Mouse (Mus musculus) heart, embryonic 16.5 days (tissue): Measurements from ENCODE around the gene Acadl. TPM values are rescaled to one million over a fixed set of nuclear protein-coding genes. Genes with fewer than 3 reads are reported as not detected.

Source experiments
- ATAC-seq: fragments of 200-750 bp; cut with Nextera tagmentation; replicated peaks from 2 replicates; pipeline ENCODE4 v1.8.0; 2017; ENCODE audit warnings: moderate number of reproducible peaks; ENCODE audit not compliant: insufficient read depth, low FRiP score; ENCODE audit errors: extremely low read depth
- H3K27ac ChIP-seq: fragments of 300-500 bp; sonication (generic); 2 replicates; pipeline ENCODE4 v1.5.1; 2014; ENCODE audit warnings: mild to moderate bottlenecking, low read length, control low read depth, moderate library complexity
- H3K27me3 ChIP-seq: fragments of 300-500 bp; sonication (generic); 2 replicates; pipeline ENCODE4 v1.6.1; 2014; ENCODE audit warnings: low read length, mixed read lengths; ENCODE audit not compliant: control insufficient read depth, insufficient read depth
- H3K36me3 ChIP-seq: fragments of 300-500 bp; sonication (generic); 2 replicates; pipeline ENCODE4 v1.6.1; 2014; ENCODE audit not compliant: control insufficient read depth, insufficient read depth
- H3K4me1 ChIP-seq: fragments of 300-500 bp; sonication (generic); 2 replicates; pipeline ENCODE4 v1.6.1; 2014; ENCODE audit warnings: low read length, mixed read lengths; ENCODE audit not compliant: control insufficient read depth, insufficient read depth
- H3K4me2 ChIP-seq: fragments of 300-500 bp; sonication (generic); 2 replicates; pipeline ENCODE4 v1.6.1; 2014; ENCODE audit warnings: low read depth, mild to moderate bottlenecking, control low read depth, low read length
- H3K4me3 ChIP-seq: fragments of 300-500 bp; sonication (generic); 2 replicates; pipeline ENCODE4 v1.5.1; 2014; ENCODE audit warnings: mild to moderate bottlenecking, control low read depth, low read length
- H3K9ac ChIP-seq: fragments of 300-500 bp; sonication (generic); 2 replicates; pipeline ENCODE4 v1.6.1; 2014; ENCODE audit warnings: low read length, control low read depth
- H3K9me3 ChIP-seq: fragments of 300-500 bp; sonication (generic); replicated peaks from 2 replicates; pipeline ENCODE4 v1.6.1; 2016; ENCODE audit warnings: low read length; ENCODE audit not compliant: control insufficient read depth
- WGBS: fragments of 180-500 bp; shearing (Covaris S2); extraction: QIAGEN DNeasy Blood & Tissue Kit; methylation state at CpG from one replicate; pipeline ENCODE4 v1.1.7; 2014; 5-methylcytosine and 5-hydroxymethylcytosine counted together
- polyA plus RNA-seq: library from polyadenylated mRNA; unstranded; fragments of >200 nt; fragmentation: Nextera tagmentation; extraction: Ambion mirVana; gene quantifications from 2 replicates; pipeline ENCODE4 v1.2.1, GENCODE M21; 2015

Gene Acadl
- polyA plus RNA-seq, 1 experiment from 2014 or later = 927 TPM

GRCm38 (mm10) chr1:66831824-66832600 is 31.1 kb downstream of the Acadl start:
- Histone ChIP-seq H3K4me1 (peaks cover 1% of the 10 kb centered on the region), H3K4me2 (no peak overlapping the region), H3K9ac (no peak overlapping the region), H3K4me3 (no peak overlapping the region), H3K27ac (no peak overlapping the region), H3K27me3 (no peaks in the 10 kb centered on the region), H3K9me3 (no peaks in the 10 kb centered on the region), H3K36me3 (peaks cover 40% of the 10 kb centered on the region)
- WGBS = 73% methylated on average over 9 of the region's 9 CpGs
- ATAC-seq = no peak

GRCm38 (mm10) chr1:66829400-66830080 is 33.5 kb downstream of the Acadl start:
- WGBS = 82% methylated on average over 9 of the region's 9 CpGs
- ATAC-seq = no peak
- Histone ChIP-seq H3K9me3 (no peaks in the 10 kb centered on the region), H3K36me3 (peaks cover 27% of the 10 kb centered on the region; the same call in 1 of the 2 replicates), H3K27me3 (no peaks in the 10 kb centered on the region), H3K4me1 (peaks cover 4% of the 10 kb centered on the region), H3K4me3 (no peak overlapping the region), H3K27ac (no peak overlapping the region), H3K9ac (no peak overlapping the region), H3K4me2 (no peak overlapping the region)

DNA sequence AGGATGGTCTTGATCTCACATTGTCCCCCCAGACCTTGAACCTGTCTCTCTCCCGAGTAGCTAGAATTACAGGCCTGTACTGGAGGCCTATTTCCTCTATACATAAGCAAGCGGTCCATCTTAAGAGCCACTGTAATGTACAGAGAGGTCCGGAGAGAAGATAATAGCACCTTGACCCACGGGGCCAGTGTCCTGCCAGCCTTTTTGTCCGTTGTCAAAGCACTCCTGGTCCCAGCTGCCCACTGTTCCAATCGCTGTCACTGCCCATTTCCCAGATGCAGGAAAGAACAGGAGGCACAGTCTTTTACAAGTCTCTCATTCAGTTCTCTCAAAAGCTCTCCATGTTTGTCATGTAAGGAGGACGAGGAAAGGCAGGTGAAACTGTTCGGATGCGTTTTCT is 41.1 kb downstream of the Acadl start:
- Histone ChIP-seq H3K4me3 (no peak overlapping the region), H3K9ac (no peak overlapping the region), H3K9me3 (no peaks in the 10 kb centered on the region), H3K4me2 (no peak overlapping the region), H3K27ac (no peak overlapping the region), H3K36me3 (peaks cover 5% of the 10 kb centered on the region; the same call in 1 of the 2 replicates), H3K27me3 (no peaks in the 10 kb centered on the region), H3K4me1 (peaks cover 6% of the 10 kb centered on the region)
- ATAC-seq = no peak
- WGBS = 79% methylated on average over 9 of the region's 9 CpGs

DNA sequence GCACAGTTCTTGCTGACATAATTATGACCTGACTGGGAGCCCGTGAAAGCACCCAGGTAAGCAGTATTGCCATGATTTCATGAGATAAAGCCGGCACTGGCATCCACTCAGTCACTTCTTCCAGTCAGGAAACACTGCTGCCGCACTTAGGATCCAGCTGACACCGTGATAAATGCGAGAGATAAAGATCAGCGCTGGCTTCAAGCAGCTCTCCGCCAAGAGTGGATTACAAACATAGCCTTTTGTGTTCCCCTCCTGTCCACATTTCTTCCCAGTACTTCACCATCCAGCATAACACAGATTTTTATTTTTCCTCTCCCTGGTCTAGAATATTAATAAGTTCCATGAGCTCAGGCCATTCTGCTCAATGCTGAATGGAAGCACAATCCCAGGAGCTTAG is 42.8 kb downstream of the Acadl start:
- Histone ChIP-seq H3K9ac (no peak overlapping the region), H3K4me3 (no peak overlapping the region), H3K27me3 (no peaks in the 10 kb centered on the region), H3K4me1 (peaks cover 6% of the 10 kb centered on the region), H3K9me3 (no peaks in the 10 kb centered on the region), H3K27ac (no peak overlapping the region), H3K4me2 (no peak overlapping the region), H3K36me3 (peaks cover 3% of the 10 kb centered on the region; the same call in 1 of the 2 replicates)
- 14% methylated on average over 7 of the region's 7 CpGs for WGBS
- ATAC-seq = no peak

GRCm38 (mm10) chr1:66817865-66818315 is 45.2 kb downstream of the Acadl start:
- Histone ChIP-seq H3K27ac (peak overlapping the region; percentile 99), H3K36me3 (no peaks in the 10 kb centered on the region), H3K9me3 (no peaks in the 10 kb centered on the region), H3K9ac (peak overlapping the region; percentile 88), H3K4me2 (peak overlapping the region; percentile 72), H3K4me3 (peak overlapping the region; percentile 94), H3K4me1 (peaks cover 13% of the 10 kb centered on the region), H3K27me3 (no peaks in the 10 kb centered on the region)
- under 1% methylated on average over 20 of the region's 20 CpGs for WGBS
- peak; percentile 18 for ATAC-seq

GRCm38 (mm10) chr1:66817453-66817839 is 45.6 kb downstream of the Acadl start, which contains the start of gene Kansl1l:
TSS of gene Kansl1l (minus strand) at chr1:66817562.
- H3K9ac ChIP-seq = peak within 1 kb of the TSS; percentile 95
- 0% methylated on average over 30 of the region's 56 CpGs for WGBS
- no peaks in the 10 kb centered on the region for H3K9me3 ChIP-seq
- peak within 1 kb of the TSS; percentile 94 for H3K4me3 ChIP-seq
- H3K36me3 ChIP-seq = no peaks in the 10 kb centered on the region
- no peaks in the 10 kb centered on the region for H3K27me3 ChIP-seq
- peak within 1 kb of the TSS; percentile 84 for H3K4me2 ChIP-seq
- H3K27ac ChIP-seq = peak within 1 kb of the TSS; percentile 99
- ATAC-seq = peak; percentile 86
- peaks cover 13% of the 10 kb centered on the region for H3K4me1 ChIP-seq

GRCm38 (mm10) chr1:66816837-66817452 is 46.1 kb downstream of the Acadl start:
- peak; percentile 82 for ATAC-seq
- Histone ChIP-seq H3K27me3 (no peaks in the 10 kb centered on the region), H3K4me2 (peak overlapping the region; percentile 84), H3K4me3 (peak overlapping the region; percentile 94), H3K36me3 (no peaks in the 10 kb centered on the region), H3K9me3 (no peaks in the 10 kb centered on the region), H3K4me1 (peaks cover 13% of the 10 kb centered on the region), H3K9ac (peak overlapping the region; percentile 95), H3K27ac (peak overlapping the region; percentile 99)
- 1% methylated on average over 48 of the region's 63 CpGs for WGBS

GRCm38 (mm10) chr1:66815941-66816777 is 46.9 kb downstream of the Acadl start:
- Histone ChIP-seq H3K36me3 (no peaks in the 10 kb centered on the region), H3K4me1 (peaks cover 13% of the 10 kb centered on the region), H3K4me3 (peak overlapping the region; percentile 94), H3K27ac (peak overlapping the region; percentile 99), H3K4me2 (peak overlapping the region; percentile 84), H3K9me3 (no peaks in the 10 kb centered on the region), H3K27me3 (no peaks in the 10 kb centered on the region), H3K9ac (peak overlapping the region; percentile 94)
- peak; percentile 12 for ATAC-seq
- WGBS = under 1% methylated on average over 39 of the region's 39 CpGs
